Mouse (Mus musculus): ENCODE measurements around the gene Fam189a2.

DNA sequence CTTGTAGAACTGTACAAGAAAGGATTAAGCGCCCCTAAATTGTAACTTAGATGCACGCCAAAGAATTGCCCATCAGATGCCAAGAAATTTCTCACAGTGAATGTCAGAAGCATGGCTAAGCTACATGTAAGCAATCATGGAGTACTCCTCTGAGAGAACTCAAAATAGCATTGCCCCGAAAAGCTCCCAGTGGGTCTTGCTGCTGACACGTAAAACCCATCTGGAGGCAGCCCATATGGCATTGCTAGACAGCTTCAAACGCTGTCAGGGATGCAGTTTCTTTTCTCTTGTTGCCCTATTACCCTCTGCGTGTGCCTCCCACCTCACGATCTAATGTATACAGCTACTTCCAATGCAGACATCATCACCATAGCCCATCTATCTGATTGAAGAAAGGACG is 28.0 kb upstream of the Fam189a2 start:
- TF ChIP-seq GATA1 (IDR thresholded peaks at IDR 0.05; ENCODE audit: low read length) = no peak
- TF ChIP-seq TAL1 (IDR thresholded peaks at IDR 0.05; ENCODE audit: low read length) = no peak
